Mouse (Mus musculus): ENCODE data around the gene Unc5c. TPM values are rescaled to one million over a fixed set of nuclear protein-coding genes. Genes with fewer than 3 reads are reported as not detected.

Gene Unc5c
- total and polyA plus RNA-seq, 3 experiments: not detected

GRCm38 (mm10) chr3:141809581-141809980 is 344.6 kb downstream of the Unc5c start:
- Histone ChIP-seq H3K79me2 (replicated peaks; ENCODE audit: control insufficient read depth, extremely low read depth, insufficient read depth, poor library complexity, severe bottlenecking) (no peaks in the 10 kb centered on the region), H3K4me2 (ENCODE audit: insufficient read depth, low read depth, poor library complexity, severe bottlenecking) (no peak overlapping the region), H3K4me1 (ENCODE audit: control insufficient read depth in 1 of 2, insufficient read depth in 2 of 2) (no peaks in the 10 kb centered on the region), H3K27ac (ENCODE audit: insufficient read depth, low read depth) (no peak overlapping the region), H3K27me3 (replicated peaks) (no peaks in the 10 kb centered on the region), H3K4me3 (replicated peaks in 1 of 3; ENCODE audit: low read depth in 2 of 3, low read length in 2 of 3, poor library complexity in 1 of 3) (no peak overlapping the region), H3K9me3 (replicated peaks; ENCODE audit: low read length) (no peaks in the 10 kb centered on the region), H3K36me3 (replicated peaks in 1 of 2; ENCODE audit: control insufficient read depth in 1 of 2, insufficient read depth in 1 of 2, low read length in 1 of 2) (no peaks in the 10 kb centered on the region), H3K9ac (ENCODE audit: insufficient read depth, low read depth) (no peak overlapping the region)
- DNase-seq (ENCODE audit: extremely low read depth): no peak
- dilution Hi-C loops (cut with MboI; ENCODE audit: extremely low pct_ligation_motif_present, extremely low pct_unique_long_range_greater_than_20kb, low sequenced_read_pairs) (no loop called here), in situ Hi-C loops (cut with MboI; ENCODE audit: low pct_ligation_motif_present, low pct_unique_long_range_greater_than_20kb, low sequenced_read_pairs) (no loop called here)
- TF ChIP-seq POLR2AphosphoS2 (IDR thresholded peaks at IDR 0.05; ENCODE audit: low read depth, low read length): no peak
- TF ChIP-seq TBP (conservative IDR thresholded peaks at IDR 0.05; ENCODE audit: low read depth, low read length): no peak
- no peak for TF ChIP-seq MAFK (IDR thresholded peaks at IDR 0.05; ENCODE audit: insufficient replicate concordance, low read length)
- no peak for TF ChIP-seq ZKSCAN1 (IDR thresholded peaks at IDR 0.05; ENCODE audit: borderline replicate concordance, low read depth, low read length)
- TF ChIP-seq RAD21 (IDR thresholded peaks at IDR 0.05; ENCODE audit: low read depth, low read length): no peak
- no peak for TF ChIP-seq NELFE (IDR thresholded peaks at IDR 0.05; ENCODE audit: low read depth, low read length)
- TF ChIP-seq IRF4 (IDR thresholded peaks at IDR 0.05; ENCODE audit: low read depth, low read length): no peak
- TF ChIP-seq NRF1 (IDR thresholded peaks at IDR 0.05; ENCODE audit: low read depth, low read length): no peak
- no peak for TF ChIP-seq PAX5 (IDR thresholded peaks at IDR 0.05; ENCODE audit: low read length)
- TF ChIP-seq MYC (IDR thresholded peaks at IDR 0.05; ENCODE audit: low read depth, low read length): no peak

DNA sequence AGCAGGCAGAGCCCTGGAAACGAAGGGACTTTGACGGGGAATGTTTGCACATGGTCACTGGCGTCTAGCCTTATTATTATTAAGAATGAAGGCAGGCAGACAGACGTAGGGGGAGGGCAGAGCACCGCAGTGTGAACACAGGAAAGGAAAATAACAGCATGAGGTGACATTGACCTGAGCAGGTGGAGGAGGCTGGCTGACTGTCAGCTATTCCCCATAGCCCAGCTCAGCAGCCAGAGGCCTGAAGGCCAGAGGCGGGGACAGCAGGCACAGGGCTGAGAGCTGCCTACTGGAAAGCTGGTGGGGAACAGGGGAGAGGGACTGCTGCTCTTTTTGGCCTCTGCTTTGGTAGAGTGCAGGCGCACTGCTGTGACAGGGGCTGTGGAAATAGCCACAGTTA is 345.9 kb downstream of the Unc5c start:
- H3K4me2 ChIP-seq (ENCODE audit: insufficient read depth, low read depth, poor library complexity, severe bottlenecking): no peak overlapping the region
- DNase-seq (ENCODE audit: extremely low read depth): no peak
- in situ Hi-C loops (cut with MboI; ENCODE audit: low pct_ligation_motif_present, low pct_unique_long_range_greater_than_20kb, low sequenced_read_pairs): no loop called here
- H3K79me2 ChIP-seq (replicated peaks; ENCODE audit: control insufficient read depth, extremely low read depth, insufficient read depth, poor library complexity, severe bottlenecking): no peaks in the 10 kb centered on the region
- TF ChIP-seq ELF1 (IDR thresholded peaks at IDR 0.05; ENCODE audit: low read depth, low read length) (no peak), UBTF (IDR thresholded peaks at IDR 0.05; ENCODE audit: low read depth, low read length) (no peak), TBP (conservative IDR thresholded peaks at IDR 0.05; ENCODE audit: low read depth, low read length) (no peak), BHLHE40 (IDR thresholded peaks at IDR 0.05; ENCODE audit: low read depth, low read length) (no peak), TCF12 (IDR thresholded peaks at IDR 0.05; ENCODE audit: low read depth, low read length) (no peak), MEF2A (IDR thresholded peaks at IDR 0.05; ENCODE audit: borderline replicate concordance, low read depth, low read length) (no peak), ZMIZ1 (IDR thresholded peaks at IDR 0.05; ENCODE audit: low read depth, low read length) (no peak), MAX (IDR thresholded peaks at IDR 0.05; ENCODE audit: low read length) (no peak), ZNF384 (IDR thresholded peaks at IDR 0.05; ENCODE audit: low read depth, low read length) (no peak), MAFK (IDR thresholded peaks at IDR 0.05; ENCODE audit: insufficient replicate concordance, low read length) (no peak), SMC3 (IDR thresholded peaks at IDR 0.05; ENCODE audit: low read depth, low read length) (no peak), E2F4 (IDR thresholded peaks at IDR 0.05; ENCODE audit: insufficient replicate concordance, low read depth, low read length) (no peak)
- dilution Hi-C loops (cut with MboI; ENCODE audit: extremely low pct_ligation_motif_present, extremely low pct_unique_long_range_greater_than_20kb, low sequenced_read_pairs): no loop called here
- no peaks in the 10 kb centered on the region for H3K27me3 ChIP-seq (replicated peaks)
- no peaks in the 10 kb centered on the region for H3K9me3 ChIP-seq (replicated peaks; ENCODE audit: low read length)
- H3K4me1 ChIP-seq (ENCODE audit: control insufficient read depth in 1 of 2, insufficient read depth in 2 of 2): no peaks in the 10 kb centered on the region
- no peak overlapping the region for H3K9ac ChIP-seq (ENCODE audit: insufficient read depth, low read depth)
- H3K27ac ChIP-seq (ENCODE audit: insufficient read depth, low read depth): no peak overlapping the region
- no peak overlapping the region for H3K4me3 ChIP-seq (replicated peaks in 1 of 3; ENCODE audit: low read depth in 2 of 3, low read length in 2 of 3, poor library complexity in 1 of 3)
- no peaks in the 10 kb centered on the region for H3K36me3 ChIP-seq (replicated peaks in 1 of 2; ENCODE audit: control insufficient read depth in 1 of 2, insufficient read depth in 1 of 2, low read length in 1 of 2)

Data from CH12.LX (cell line).